Mouse (Mus musculus) CH12.LX (cell line): Measurements from ENCODE around the gene Rfx6. TPM values are rescaled to one million over a fixed set of nuclear protein-coding genes. Genes with fewer than 3 reads are reported as not detected.

Experiments used
- DNase-seq: peaks from one replicate; pipeline ENCODE4 v3.0.0-alpha.2; 2013; ENCODE audit errors: extremely low read depth
- H3K27ac ChIP-seq: 2 replicates; pipeline ENCODE4 v1.5.1; 2012; ENCODE audit warnings: low read depth, mild to moderate bottlenecking, control low read depth, moderate library complexity; ENCODE audit not compliant: insufficient read depth
- H3K27me3 ChIP-seq: replicated peaks from 2 replicates; pipeline ENCODE3; 2012; ENCODE audit warnings: inconsistent platforms
- H3K36me3 ChIP-seq, 2 experiments: replicated peaks in 1 of 2; 2 replicates each; pipeline versions ENCODE3 to v1.6.1; 2012; ENCODE audit warnings: inconsistent platforms in 1 of 2, low read length in 1 of 2, mild to moderate bottlenecking in 1 of 2, mixed read lengths in 1 of 2, moderate library complexity in 1 of 2; ENCODE audit not compliant: control insufficient read depth in 1 of 2, insufficient read depth in 1 of 2
- H3K4me1 ChIP-seq, 2 experiments: 2 replicates each; pipeline ENCODE4 v1.6.1; 2012; ENCODE audit warnings: inconsistent platforms in 1 of 2, moderate library complexity in 1 of 2; ENCODE audit not compliant: insufficient read depth in 2 of 2, control insufficient read depth in 1 of 2
- H3K4me2 ChIP-seq: 2 replicates; pipeline ENCODE4 v1.6.1; 2012; ENCODE audit warnings: low read depth, mild to moderate bottlenecking, control low read depth; ENCODE audit not compliant: poor library complexity, insufficient read depth, severe bottlenecking
- H3K4me3 ChIP-seq, 3 experiments: fragments of 150-350 bp in 1 of 3; sonication (generic) in 1 of 3; replicated peaks in 1 of 3; 2 replicates each; pipeline versions ENCODE3 to v1.5.1; 2011 to 2012; ENCODE audit warnings: low read depth in 2 of 3, low read length in 2 of 3, mild to moderate bottlenecking in 2 of 3, moderate library complexity in 2 of 3, control low read depth in 1 of 3, improper control_type of control experiment in 1 of 3, inconsistent platforms in 1 of 3, mixed read lengths in 1 of 3; ENCODE audit not compliant: poor library complexity in 1 of 3
- H3K79me2 ChIP-seq: replicated peaks from 2 replicates; pipeline ENCODE4 v1.6.1; 2012; ENCODE audit warnings: mild to moderate bottlenecking, moderate library complexity; ENCODE audit not compliant: control insufficient read depth, poor library complexity, insufficient read depth, severe bottlenecking; ENCODE audit errors: extremely low read depth
- H3K9ac ChIP-seq: 2 replicates; pipeline ENCODE4 v1.6.1; 2012; ENCODE audit warnings: low read depth, mild to moderate bottlenecking, control low read depth, moderate library complexity; ENCODE audit not compliant: insufficient read depth
- H3K9me3 ChIP-seq: replicated peaks from 2 replicates; pipeline ENCODE3; 2012; ENCODE audit warnings: low read length, inconsistent platforms, mixed read lengths
- BHLHE40 ChIP-seq: IDR thresholded peaks from 2 replicates; pipeline ENCODE4 v1.6.1; 2011; ENCODE audit warnings: mild to moderate bottlenecking, low read depth, low read length, improper control_type of control experiment
- CHD1 ChIP-seq: IDR thresholded peaks from 2 replicates; pipeline ENCODE4 v1.6.1; 2012; ENCODE audit warnings: low read depth, low read length, improper control_type of control experiment, inconsistent platforms
- CHD2 ChIP-seq: IDR thresholded peaks from 2 replicates; pipeline ENCODE4 v1.6.1; 2011; ENCODE audit warnings: low read length, improper control_type of control experiment
- CTCF ChIP-seq, 2 experiments: IDR thresholded peaks in 1 of 2; conservative IDR thresholded peaks in 1 of 2; 2 replicates each; pipeline ENCODE4 v1.5.1; 2011 to 2012; ENCODE audit warnings: low read depth in 2 of 2, low read length in 2 of 2, improper control_type of control experiment in 1 of 2, inconsistent platforms in 1 of 2, mild to moderate bottlenecking in 1 of 2, moderate library complexity in 1 of 2
- ELF1 ChIP-seq: IDR thresholded peaks from 2 replicates; pipeline ENCODE4 v1.6.1; 2014; ENCODE audit warnings: low read depth, mild to moderate bottlenecking, inconsistent platforms, low read length, improper control_type of control experiment
- HCFC1 ChIP-seq: IDR thresholded peaks from 2 replicates; pipeline ENCODE4 v1.6.1; 2012; ENCODE audit warnings: low read depth, mild to moderate bottlenecking, inconsistent platforms, low read length, improper control_type of control experiment
- IRF4 ChIP-seq: IDR thresholded peaks from 2 replicates; pipeline ENCODE4 v1.6.1; 2014; ENCODE audit warnings: low read depth, mild to moderate bottlenecking, inconsistent platforms, low read length, improper control_type of control experiment
- KAT2A ChIP-seq: IDR thresholded peaks from 2 replicates; pipeline ENCODE4 v1.6.1; 2012; ENCODE audit warnings: low read length, improper control_type of control experiment, inconsistent platforms; ENCODE audit not compliant: insufficient replicate concordance
- MAFK ChIP-seq: IDR thresholded peaks from 2 replicates; pipeline ENCODE4 v1.6.1; 2011; ENCODE audit warnings: low read length, improper control_type of control experiment; ENCODE audit not compliant: insufficient replicate concordance
- MXI1 ChIP-seq: IDR thresholded peaks from 2 replicates; pipeline ENCODE4 v1.6.1; 2011; ENCODE audit warnings: mild to moderate bottlenecking, low read depth, low read length, improper control_type of control experiment
- NELFE ChIP-seq: IDR thresholded peaks from 2 replicates; pipeline ENCODE4 v1.6.1; 2011; ENCODE audit warnings: low read depth, low read length, improper control_type of control experiment
- PAX5 ChIP-seq: IDR thresholded peaks from 2 replicates; pipeline ENCODE4 v1.6.1; 2012; ENCODE audit warnings: low read length, inconsistent platforms, mixed read lengths
- SIN3A ChIP-seq: IDR thresholded peaks from 2 replicates; pipeline ENCODE4 v1.6.1; 2012; ENCODE audit warnings: low read length, improper control_type of control experiment, inconsistent platforms
- TCF12 ChIP-seq: IDR thresholded peaks from 2 replicates; pipeline ENCODE4 v1.6.1; 2014; ENCODE audit warnings: low read depth, mild to moderate bottlenecking, inconsistent platforms, low read length, improper control_type of control experiment
- UBTF ChIP-seq: IDR thresholded peaks from 2 replicates; pipeline ENCODE4 v1.6.1; 2012; ENCODE audit warnings: low read depth, mild to moderate bottlenecking, inconsistent platforms, low read length, improper control_type of control experiment, moderate library complexity
- USF1 ChIP-seq: IDR thresholded peaks from 2 replicates; pipeline ENCODE4 v1.6.1; 2014; ENCODE audit warnings: low read depth, mild to moderate bottlenecking, inconsistent platforms, low read length, improper control_type of control experiment
- ZMIZ1 ChIP-seq: IDR thresholded peaks from 2 replicates; pipeline ENCODE4 v1.6.1; 2012; ENCODE audit warnings: low read depth, mild to moderate bottlenecking, inconsistent platforms, low read length, improper control_type of control experiment
- ZNF384 ChIP-seq: IDR thresholded peaks from 2 replicates; pipeline ENCODE4 v1.6.1; 2012; ENCODE audit warnings: low read depth, low read length, improper control_type of control experiment, inconsistent platforms
- dilution Hi-C: fragments of 300-500 bp; cut with MboI; formaldehyde crosslinking; loops from 2 replicates; pipeline ENCODE4 v1.14.3; 2020; ENCODE audit warnings: low sequenced_read_pairs; ENCODE audit not compliant: extremely low pct_unique_long_range_greater_than_20kb, extremely low pct_ligation_motif_present
- in situ Hi-C: fragments of 300-500 bp; cut with MboI; formaldehyde crosslinking; loops from 3 replicates; pipeline ENCODE4 v1.14.3; 2019; ENCODE audit warnings: low sequenced_read_pairs, low pct_ligation_motif_present, low pct_unique_long_range_greater_than_20kb, mixed read lengths
- polyA plus RNA-seq: library from polyadenylated mRNA; unstranded; fragments of >175 nt; gene quantifications from 2 replicates; pipeline ENCODE4 v1.2.1, GENCODE M21; 2012; ENCODE audit warnings: low read depth; ENCODE audit not compliant: insufficient read length
- total RNA-seq, 2 experiments: library from RNA; depleted of rRNA; stranded (reverse); fragments of 300-350 nt in 1 of 2; fragments of >200 nt in 1 of 2; gene quantifications; 2 replicates each; pipeline ENCODE4 v1.2.3; 2012 to 2014

Rfx6 gene
- total and polyA plus RNA-seq, 3 experiments: not detected

DNA sequence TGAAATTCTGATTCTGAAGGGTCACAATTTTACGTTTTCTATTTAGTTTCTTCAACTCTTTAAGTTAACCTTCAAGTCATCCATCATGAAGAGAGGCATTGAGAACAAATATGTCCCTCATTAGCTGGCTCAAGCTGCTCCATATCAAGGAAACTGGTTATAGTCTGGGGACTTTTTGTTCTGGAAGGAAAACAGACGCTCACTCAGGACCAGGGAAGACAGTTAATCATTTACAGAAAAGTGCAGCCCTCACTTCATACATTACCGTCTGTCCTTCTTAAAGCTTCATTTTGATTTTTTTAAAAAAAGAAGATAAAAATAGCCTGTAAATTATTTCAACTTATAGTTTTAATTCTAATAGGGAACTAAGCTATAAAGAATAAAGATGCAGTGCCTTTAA, 43.3 kb downstream of the Rfx6 start:
- H3K36me3 ChIP-seq: no peaks in the 10 kb centered on the region
- TF ChIP-seq TCF12: no peak
- TF ChIP-seq UBTF: no peak
- TF ChIP-seq BHLHE40: no peak
- no peak for TF ChIP-seq ZNF384
- TF ChIP-seq KAT2A: no peak
- no peak for TF ChIP-seq NELFE
- H3K4me1 ChIP-seq: no peaks in the 10 kb centered on the region
- no peak overlapping the region for H3K9ac ChIP-seq
- dilution Hi-C loops (no loop called here), in situ Hi-C loops (no loop called here)
- H3K27me3 ChIP-seq: no peaks in the 10 kb centered on the region
- no peak overlapping the region for H3K27ac ChIP-seq
- H3K79me2 ChIP-seq: no peaks in the 10 kb centered on the region
- H3K4me2 ChIP-seq: no peak overlapping the region
- H3K4me3 ChIP-seq: no peak overlapping the region
- no peaks in the 10 kb centered on the region for H3K9me3 ChIP-seq
- DNase-seq: no peak

DNA sequence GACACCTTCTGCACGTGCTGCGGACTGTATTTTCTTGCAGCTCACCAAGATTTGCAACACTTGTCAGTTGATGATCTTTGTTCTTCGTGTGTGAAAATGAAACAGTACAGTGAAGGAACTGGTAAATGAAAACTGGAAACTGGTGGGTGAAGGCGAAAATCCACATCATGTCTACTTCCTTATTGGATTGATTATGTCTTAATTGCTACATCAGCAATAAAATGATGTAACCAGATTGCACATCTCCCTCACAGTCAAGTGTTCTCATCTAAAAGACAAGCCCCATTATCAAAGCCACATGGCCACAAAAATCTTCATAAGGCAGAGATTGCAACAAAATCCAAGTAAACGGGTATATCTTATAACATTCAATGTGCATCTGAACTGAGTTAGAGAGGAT, 83.9 kb downstream of the Rfx6 start:
- Histone ChIP-seq H3K4me2 (no peak overlapping the region), H3K27me3 (no peaks in the 10 kb centered on the region), H3K9ac (no peak overlapping the region), H3K79me2 (no peaks in the 10 kb centered on the region), H3K9me3 (no peaks in the 10 kb centered on the region), H3K4me3 (no peak overlapping the region), H3K36me3 (no peaks in the 10 kb centered on the region), H3K4me1 (peaks cover 0 to 10% of the 10 kb centered on the region in 2 experiments; a peak in 1 of 4 replicates), H3K27ac (no peak overlapping the region)
- DNase-seq: no peak
- TF ChIP-seq MAFK (peak; percentile 78), SIN3A (no peak)
- dilution Hi-C loops: no loop called here
- in situ Hi-C loops: no loop called here

DNA sequence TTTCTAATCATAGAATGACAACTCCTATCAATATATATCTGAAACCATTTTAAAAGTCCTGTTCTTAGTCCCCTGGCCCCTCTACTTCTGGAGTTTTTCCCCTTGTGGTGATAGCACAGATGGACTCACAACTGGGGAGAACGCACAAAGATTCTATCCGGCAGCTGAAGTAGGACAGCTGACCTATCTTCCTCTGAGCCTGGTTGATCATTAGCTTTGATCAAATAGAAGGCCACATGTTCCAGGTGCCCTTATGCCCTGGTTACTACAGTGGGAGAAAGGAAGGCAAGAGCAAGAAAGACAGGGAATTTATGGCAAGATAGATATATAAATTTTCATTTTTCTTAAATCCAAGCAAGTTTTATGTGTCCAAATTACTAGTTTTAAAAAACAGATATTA, 85.7 kb downstream of the Rfx6 start:
- TF ChIP-seq ELF1 (no peak), ZMIZ1 (no peak), KAT2A (no peak), CTCF (conservative IDR thresholded peaks at IDR 0.05 in 1 of 2, IDR thresholded peaks at IDR 0.05 in 1 of 2; ENCODE audit: low read depth in 2 of 2, low read length in 2 of 2) (no peak), SIN3A (no peak), IRF4 (no peak), CHD2 (no peak), ZNF384 (no peak), PAX5 (no peak), MXI1 (no peak), USF1 (no peak), HCFC1 (no peak), CHD1 (no peak)
- dilution Hi-C loops: no loop called here

More for the DNA sequence above, 85.7 kb downstream of the Rfx6 start:
- Histone ChIP-seq H3K4me3 (no peak overlapping the region), H3K27me3 (no peaks in the 10 kb centered on the region), H3K9me3 (no peaks in the 10 kb centered on the region), H3K27ac (no peak overlapping the region), H3K9ac (no peak overlapping the region), H3K36me3 (no peaks in the 10 kb centered on the region), H3K4me2 (no peak overlapping the region), H3K79me2 (no peaks in the 10 kb centered on the region), H3K4me1 (peaks cover 0 to 10% of the 10 kb centered on the region in 2 experiments; a peak in 1 of 4 replicates)
- DNase-seq: no peak
- in situ Hi-C loops: no loop called here
